Mouse (Mus musculus) urinary bladder, postnatal 0 days (tissue): ENCODE measurements around the gene Coa5. TPM values are rescaled to one million over a fixed set of nuclear protein-coding genes. Genes with fewer than 3 reads are reported as not detected.

Source experiments
- polyA plus RNA-seq: library from polyadenylated mRNA; unstranded; fragments of >200 nt; fragmentation: Nextera tagmentation; extraction: Ambion mirVana; gene quantifications from 2 replicates; pipeline ENCODE4 v1.2.1, GENCODE M21; 2015

Coa5 gene
- polyA plus RNA-seq: 31.4 and 31.5 TPM in 2 replicates

DNA sequence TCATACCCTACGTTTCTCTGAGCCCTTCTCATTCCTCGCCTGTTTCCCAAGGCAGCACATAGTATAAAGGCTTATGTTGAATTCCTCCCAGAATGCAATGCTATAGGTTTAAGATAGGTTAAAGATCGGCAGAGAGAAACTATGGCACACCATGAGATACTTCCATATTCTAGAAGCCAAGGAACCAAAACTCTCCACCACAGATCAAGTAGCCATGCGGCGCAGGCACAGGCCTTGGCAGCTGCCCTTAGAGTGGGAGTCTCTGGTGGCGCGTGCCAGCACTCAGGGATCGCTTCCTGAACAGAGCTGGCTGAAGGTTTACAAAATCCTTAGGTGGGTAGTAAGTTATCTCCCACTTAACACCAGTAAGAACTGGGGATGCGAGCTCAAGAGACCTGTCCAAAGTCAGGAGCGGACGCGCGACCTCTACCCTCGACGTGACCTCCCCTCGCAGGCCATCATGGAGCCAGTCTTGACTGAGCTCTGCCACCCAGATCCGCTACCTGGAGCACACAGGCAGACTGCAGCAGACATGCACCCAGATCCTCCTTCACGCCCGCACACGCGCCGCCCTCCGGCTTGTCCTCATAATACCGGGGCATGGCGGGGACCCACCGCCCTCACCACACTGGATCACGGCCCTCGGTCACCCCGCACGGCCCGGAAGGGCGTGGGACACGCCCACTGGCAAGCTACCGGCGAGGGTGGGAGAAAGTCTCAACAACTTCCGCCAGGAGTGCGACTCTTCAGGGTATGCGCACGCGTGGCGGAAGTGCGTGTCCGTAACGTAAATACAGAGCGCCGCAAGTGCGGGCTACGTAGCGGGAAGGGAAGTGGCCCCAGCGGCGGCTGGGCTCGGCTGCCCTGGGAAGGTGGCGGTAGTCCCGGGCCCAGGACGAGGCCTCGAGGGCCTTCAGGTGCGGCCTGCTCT is at the start of gene Coa5, which contains the start of gene Unc50:
Coa5 (minus strand) TSS at position 738 of the 931 bp plus-strand sequence.
Unc50 (plus strand) TSS at position 774 of the 931 bp plus-strand sequence.

Other genes starting within 250 kb of the Coa5 start
- not detected in 2 replicates for gene Cnga3, start 215.7 kb downstream of the Coa5 start, polyA plus RNA-seq
- gene Inpp4a, start 130.2 kb downstream of the Coa5 start, polyA plus RNA-seq: 19.4 and 22.8 TPM in 2 replicates
- gene Unc50, start within 50 bp of the Coa5 start, polyA plus RNA-seq: 121 and 123 TPM in 2 replicates
- gene Mgat4a, start 110.9 kb upstream of the Coa5 start, polyA plus RNA-seq: 11.4 and 13.2 TPM in 2 replicates